Mouse (Mus musculus) mature B cell (primary cell): ENCODE data around the gene Emb.
"Not testable (repeated sequence)": the region's sequence is repeated elsewhere in the genome, so short reads cannot be mapped to it uniquely, and the experiment has no call there.

Experiments used
- in situ Hi-C: fragments of 300-500 bp; cut with MboI; formaldehyde crosslinking; loops from 2 replicates; pipeline ENCODE4 v1.14.3; 2019

Gene Emb

GRCm38 (mm10) chr13:117208236-117208635 is at the start of gene Emb:
Gene Emb (plus strand): TSS chr13:117208536.
- in situ Hi-C loops: loop anchor here (5.0 to 10.0 kb wide), 2 partner anchors 79 to 183 kb away; partner anchors contain the start of gene Parp8

GRCm38 (mm10) chr13:117163906-117164305 is 44.4 kb upstream of the Emb start:
- in situ Hi-C loops: no loop called here

- in situ Hi-C loops: no loop called here
Observed at GRCm38 (mm10) chr13:117165071-117165470, 43.3 kb upstream of the Emb start.

DNA sequence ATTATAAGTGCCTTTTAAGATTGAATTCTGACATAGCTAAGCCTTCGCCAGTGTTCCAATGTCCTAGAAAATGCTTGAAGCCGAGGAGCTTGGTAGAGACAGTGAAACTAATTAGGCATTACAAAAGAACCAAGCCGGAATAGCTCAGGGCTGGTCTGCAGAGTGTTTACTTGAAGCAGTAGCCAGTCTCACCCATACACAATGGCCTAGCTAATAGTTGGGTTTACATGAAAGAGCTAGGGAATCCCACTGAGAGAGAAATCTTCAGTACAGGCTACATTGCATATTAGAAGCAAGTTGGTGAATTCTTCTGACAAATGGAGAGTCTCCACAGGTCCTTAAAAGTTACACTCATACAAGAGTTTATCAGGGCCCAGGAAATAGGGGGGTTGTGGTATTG is 27.4 kb upstream of the Emb start:
- in situ Hi-C loops: not testable (repeated sequence)

- in situ Hi-C loops: no loop called here
Observed at GRCm38 (mm10) chr13:117183288-117183687, 25.0 kb upstream of the Emb start.

GRCm38 (mm10) chr13:117185329-117185728 is 23.0 kb upstream of the Emb start:
- in situ Hi-C loops: no loop called here

- in situ Hi-C loops: no loop called here
Observed at GRCm38 (mm10) chr13:117192161-117192560, 16.2 kb upstream of the Emb start.

GRCm38 (mm10) chr13:117193422-117193983 is 14.8 kb upstream of the Emb start:
- in situ Hi-C loops: no loop called here

GRCm38 (mm10) chr13:117195569-117196495 is 12.5 kb upstream of the Emb start:
- in situ Hi-C loops: no loop called here

- in situ Hi-C loops: no loop called here
Observed at GRCm38 (mm10) chr13:117197666-117198065, 10.7 kb upstream of the Emb start.

GRCm38 (mm10) chr13:117198402-117199083 is 9.8 kb upstream of the Emb start:
- in situ Hi-C loops: no loop called here

GRCm38 (mm10) chr13:117202755-117203471 is 5.4 kb upstream of the Emb start:
- in situ Hi-C loops: loop anchor here (10.0 kb wide), 1 partner anchor 178 kb away; the partner anchor contains the start of gene Parp8

- in situ Hi-C loops: loop anchor here (5.0 to 10.0 kb wide), 2 partner anchors 83 to 180 kb away; partner anchors contain the start of gene Parp8
Observed at GRCm38 (mm10) chr13:117204685-117205084, 3.7 kb upstream of the Emb start.

GRCm38 (mm10) chr13:117206066-117206465 is 2.3 kb upstream of the Emb start:
- in situ Hi-C loops: loop anchor here (5.0 to 10.0 kb wide), 2 partner anchors 81 to 181 kb away; partner anchors contain the start of gene Parp8

GRCm38 (mm10) chr13:117211386-117211875 is 3.1 kb downstream of the Emb start:
- in situ Hi-C loops: no loop called here

DNA sequence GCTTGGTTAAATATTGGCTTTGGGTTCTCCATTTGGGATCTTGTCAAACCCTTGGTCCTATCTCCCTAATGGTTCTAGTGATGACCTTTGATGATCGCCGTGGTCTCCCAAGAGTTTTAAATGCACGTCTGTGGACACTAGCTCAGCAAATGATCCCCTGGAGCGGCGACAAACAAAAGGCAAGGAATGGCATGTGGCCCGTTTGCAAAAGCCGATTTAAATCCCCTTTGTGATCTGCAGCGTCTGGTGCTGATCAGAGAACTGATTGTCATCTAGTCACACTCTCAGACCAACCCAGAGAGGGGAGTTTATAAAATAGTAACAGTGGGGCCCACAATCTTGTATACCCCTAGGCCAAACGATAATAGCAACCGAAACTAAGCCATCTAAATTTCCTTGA is 7.1 kb downstream of the Emb start:
- in situ Hi-C loops: no loop called here

DNA sequence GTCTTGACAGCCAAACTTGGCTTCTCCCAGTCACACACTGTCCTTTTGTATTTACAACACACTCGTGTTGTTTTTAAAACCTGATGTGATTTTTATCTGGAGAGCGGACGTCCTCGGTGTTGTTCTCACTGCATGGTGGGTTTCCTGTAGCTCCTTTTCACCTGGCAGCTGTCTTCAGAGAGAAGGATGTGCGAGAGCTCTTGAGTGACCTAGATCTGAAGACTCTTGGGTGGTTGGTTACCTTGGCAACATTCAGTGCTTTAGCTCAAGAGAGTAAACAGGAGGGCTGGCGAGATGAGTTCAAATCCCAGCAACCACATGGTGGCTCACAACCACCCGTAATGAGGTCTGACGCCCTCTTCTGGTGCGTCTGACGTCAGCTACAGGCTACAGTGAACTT is 7.8 kb downstream of the Emb start:
- in situ Hi-C loops: no loop called here

DNA sequence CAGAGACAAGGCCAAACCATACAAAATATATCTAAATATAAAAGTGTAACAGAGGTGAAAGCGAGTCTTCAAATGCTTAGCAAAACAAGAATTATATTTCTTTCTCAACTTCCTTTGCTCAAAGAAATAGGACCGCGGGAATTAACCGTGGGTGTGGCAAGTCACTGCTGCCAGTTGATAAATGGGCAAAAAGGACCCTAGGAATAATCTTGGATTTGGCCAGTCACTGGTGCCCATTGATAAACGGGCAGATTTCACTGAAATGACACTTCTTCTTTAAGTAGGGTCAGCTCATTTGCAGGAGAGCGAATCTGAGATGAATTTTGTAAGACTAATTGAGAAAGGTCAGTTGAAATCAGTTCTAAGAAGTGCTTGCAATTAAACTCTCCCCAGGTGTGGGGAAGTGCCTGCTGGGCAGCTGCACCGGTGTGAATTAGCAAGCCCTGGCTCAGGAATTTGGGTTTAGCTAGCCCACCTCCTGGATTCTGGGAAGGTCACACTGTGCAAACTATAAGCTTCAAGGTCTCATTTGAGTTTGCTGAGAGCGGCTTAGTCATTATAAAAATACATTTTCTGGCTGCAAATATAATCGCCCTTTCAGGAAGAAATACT is 8.5 kb downstream of the Emb start:
- in situ Hi-C loops: no loop called here

- in situ Hi-C loops: no loop called here
Observed at GRCm38 (mm10) chr13:117217621-117218020, 9.3 kb downstream of the Emb start.

- in situ Hi-C loops: no loop called here
Observed at GRCm38 (mm10) chr13:117218092-117218491, 9.8 kb downstream of the Emb start.

DNA sequence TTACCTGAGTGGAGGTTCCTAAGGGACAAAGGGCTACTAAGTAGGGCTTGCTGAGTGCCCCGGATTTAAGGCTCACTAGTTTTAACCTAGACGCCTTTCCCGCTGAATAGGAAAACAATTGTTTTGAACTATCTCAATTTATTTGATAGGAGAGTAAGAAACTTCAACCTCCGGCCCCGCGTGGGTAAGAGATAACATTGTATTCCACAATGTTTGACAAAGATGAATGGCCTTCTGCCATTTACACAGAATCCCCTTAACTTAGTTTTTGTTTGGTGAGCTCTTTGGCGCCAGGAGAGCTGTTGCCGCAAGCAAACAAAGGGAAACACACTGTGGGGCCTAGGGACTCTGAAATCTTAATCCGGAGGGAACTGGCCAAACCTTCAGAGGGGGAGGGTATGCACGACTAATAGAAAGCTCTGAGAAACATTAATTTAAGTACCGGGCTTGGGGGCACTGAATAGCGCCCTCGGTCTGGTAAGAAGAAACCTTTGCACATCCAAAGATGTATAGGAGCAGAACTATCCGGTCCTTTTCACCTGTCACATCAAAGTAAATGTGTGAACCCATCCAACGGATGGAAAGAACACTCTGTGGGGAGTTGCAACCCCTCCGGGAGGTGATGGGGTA is 11.7 kb downstream of the Emb start:
- in situ Hi-C loops: no loop called here
